Mouse (Mus musculus) thymus, postnatal 14 days (tissue): Measurements from ENCODE around the gene Jazf1.

Experiments
- DNase-seq: peaks from one replicate; pipeline ENCODE4 v3.0.0; 2021

Gene Jazf1

DNA sequence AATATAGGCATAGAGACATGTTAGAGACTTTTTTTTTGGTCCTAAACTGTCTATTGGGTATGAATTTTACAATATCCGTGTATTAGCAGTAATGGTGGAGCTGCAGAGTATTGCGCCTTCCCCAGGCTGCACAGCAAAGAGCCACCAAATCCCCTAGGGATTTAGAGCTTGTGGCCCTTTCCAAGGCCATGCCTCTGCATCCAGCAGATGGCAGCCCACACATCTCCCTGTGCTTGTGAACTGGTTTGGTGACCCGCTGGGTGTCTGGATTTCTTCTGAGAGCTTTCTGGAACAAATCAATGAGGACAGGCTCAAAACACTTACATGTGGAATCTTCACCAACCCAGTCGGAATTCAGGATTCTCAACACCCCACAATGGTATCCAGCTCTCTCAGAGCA, 225.4 kb downstream of the Jazf1 start:
- DNase-seq: no peak

DNA sequence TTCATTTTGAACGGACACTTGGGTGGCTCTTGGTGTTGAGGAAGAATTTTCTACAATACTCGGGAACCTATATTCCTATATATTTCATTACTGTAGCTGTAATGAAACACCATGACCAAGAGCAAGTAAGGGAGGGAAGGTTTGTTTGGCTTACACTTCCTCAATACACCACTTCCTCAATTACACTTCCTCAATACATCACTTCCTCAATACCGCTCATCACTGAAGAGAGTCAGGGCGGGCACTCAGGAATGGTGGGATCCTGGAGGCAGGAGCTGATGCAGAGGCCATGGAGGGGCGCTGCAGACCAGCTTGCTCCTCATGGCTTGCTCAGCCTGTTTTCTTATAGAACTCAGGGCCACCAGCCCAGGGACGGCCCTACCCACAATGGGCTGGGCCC, 225.8 kb downstream of the Jazf1 start:
- DNase-seq: no peak

DNA sequence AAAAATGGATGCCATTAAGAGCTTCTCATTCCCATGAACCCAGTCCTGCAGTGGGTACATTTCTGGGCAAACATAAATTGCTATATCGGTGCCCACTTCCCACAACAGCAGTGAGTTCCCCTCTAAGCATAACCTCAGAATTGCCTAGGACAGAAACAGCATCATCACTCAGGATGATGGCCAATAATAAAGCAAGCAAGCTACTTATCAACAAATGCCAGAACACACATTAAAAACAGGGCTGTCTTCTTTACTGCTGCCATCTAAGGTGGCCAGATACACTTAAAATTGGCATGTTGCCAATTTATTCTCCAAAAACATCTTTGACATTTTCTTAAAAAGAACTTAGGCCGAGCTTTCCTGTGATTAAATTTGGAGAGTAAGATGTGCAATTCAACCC, 226.8 kb downstream of the Jazf1 start:
- no peak for DNase-seq

DNA sequence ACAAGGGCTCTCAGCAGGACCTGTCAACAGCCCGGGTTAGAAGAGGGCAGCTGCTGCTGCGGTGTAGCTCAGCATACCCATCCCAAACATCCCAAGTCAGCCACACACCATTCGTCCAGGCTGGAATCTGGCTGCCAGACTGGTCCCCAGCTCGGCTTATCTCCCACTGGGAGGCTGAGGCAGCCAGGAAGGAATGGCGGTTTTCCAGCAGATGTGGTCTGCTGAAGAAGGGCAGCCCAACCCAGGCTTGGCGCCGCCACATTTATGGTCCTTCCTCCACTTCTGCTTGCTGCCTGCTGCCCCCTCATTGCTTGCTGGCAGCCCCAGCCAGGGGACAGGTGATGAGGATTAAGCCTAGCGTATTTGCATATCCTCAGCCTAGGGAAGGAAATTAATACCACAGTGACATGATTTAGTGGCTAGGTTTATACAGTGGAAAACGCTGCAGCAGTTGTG, 227.8 kb downstream of the Jazf1 start:
- peak; percentile 33 for DNase-seq

DNA sequence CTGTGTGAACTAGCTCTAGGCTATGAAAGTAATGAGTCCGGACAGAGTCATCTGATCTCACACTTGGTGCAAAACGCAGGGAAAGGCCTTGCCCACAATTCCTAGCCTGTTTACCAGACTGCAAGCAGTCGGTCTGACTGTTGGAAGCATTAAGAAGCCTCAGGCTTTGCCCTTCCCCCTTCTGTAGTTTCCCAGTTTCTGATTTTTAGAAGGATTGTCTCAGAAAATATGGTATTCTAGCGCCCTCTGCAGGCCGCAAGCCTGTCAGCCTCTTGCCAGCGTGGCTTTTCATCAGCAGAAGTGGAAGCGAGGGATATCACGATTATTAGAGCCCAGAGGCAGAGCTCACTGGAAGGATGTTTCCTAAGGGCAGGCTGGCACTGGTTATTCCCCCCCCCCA, 229.7 kb downstream of the Jazf1 start:
- peak; percentile 84 for DNase-seq

DNA sequence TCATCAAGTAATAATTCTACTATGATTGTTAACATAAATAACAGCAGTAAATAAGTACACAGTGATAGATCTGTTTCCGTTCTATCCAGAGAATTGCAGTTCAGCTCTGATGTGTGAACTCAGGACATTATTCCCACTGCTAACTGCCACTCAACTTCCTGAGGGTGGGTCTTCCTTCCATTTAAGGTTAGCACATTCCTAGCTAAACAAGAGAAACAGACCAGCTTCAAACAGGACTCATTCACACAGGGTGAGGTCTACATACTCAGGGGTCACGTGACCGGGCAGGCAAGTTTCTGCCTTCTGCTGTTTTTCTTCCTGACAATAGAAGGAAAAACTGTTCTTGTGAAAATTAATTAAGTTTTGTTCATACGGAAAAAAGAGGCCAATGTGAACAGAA, 230.6 kb downstream of the Jazf1 start:
- no peak for DNase-seq

DNA sequence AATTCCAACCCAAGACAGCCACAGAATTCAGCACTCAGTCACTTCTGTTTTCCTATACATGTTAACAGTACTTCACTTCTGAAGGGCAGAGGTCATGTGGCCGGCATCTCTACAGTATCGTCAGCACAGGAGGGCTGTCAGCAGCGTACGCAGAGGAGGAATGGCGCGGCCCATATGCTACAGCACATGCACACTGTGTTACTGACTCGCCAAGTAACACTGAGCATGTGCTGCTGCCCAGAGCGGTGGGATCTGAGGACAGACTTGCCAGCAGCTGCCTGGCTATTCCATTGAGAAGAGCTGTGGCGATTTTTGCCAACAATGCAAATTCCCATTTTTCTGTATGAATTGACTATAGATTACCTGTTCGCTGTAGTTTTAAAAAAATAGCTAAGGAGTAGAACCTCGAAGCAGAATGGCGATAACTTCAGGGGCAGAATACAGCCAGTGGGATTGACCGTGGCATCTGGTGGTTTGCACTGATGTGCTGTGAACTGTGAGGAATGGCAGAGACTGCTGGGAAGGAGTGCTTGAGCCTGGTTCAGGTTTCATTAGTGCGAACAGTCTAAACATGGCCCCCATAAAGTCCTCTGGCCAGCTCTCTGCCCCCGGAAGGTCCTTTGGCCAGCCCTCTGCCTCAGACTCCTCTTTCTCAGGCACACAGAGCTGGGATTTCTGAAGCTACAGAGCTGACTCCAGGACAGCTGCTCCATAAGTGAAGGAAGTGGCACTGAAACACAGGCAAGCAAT, 232.1 kb downstream of the Jazf1 start:
- no peak for DNase-seq

DNA sequence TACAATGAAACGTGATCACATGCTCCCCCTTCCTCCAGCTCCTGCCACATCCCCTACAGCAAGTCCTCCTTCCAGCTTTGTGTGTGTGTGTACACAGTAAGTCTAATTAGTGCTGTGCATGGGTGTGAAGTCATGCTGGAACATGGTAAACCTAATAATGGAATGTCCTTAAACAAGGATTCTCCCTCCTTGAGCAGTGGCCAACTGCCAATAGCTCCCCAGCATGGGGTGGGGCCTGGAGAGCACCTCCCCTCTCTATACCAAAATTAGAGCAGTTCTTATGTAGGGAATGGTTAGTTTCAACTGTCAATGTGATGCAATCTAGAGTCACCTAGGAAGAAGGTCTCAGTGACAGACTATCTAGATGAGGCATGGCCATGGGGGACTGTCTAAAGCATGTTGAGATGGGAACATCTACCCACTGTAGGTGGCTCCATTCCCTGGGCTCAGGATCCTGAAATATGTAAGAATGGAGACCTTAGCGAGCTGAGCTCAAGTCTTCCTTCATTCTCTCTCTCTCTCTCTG, 240.6 kb downstream of the Jazf1 start:
- DNase-seq: no peak

DNA sequence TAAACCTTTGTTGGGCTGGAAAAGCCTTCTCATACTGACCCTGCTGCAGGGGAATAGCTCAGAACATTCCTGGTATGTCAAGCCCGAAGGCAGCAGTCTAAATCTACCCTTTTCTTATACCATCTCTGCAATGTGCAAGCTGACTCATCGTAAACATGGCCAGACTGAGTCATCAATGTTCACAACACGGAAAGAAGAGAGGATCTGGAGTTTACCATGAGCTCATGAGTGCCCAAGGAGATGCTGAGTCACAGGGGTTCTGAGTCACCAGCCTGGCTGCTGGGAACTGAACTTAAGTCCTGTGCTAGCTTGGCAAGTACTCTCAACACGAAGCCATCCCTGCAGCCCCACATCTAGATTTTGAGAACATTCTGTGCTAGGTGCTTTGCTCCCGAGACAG, 242.9 kb downstream of the Jazf1 start:
- no peak for DNase-seq

DNA sequence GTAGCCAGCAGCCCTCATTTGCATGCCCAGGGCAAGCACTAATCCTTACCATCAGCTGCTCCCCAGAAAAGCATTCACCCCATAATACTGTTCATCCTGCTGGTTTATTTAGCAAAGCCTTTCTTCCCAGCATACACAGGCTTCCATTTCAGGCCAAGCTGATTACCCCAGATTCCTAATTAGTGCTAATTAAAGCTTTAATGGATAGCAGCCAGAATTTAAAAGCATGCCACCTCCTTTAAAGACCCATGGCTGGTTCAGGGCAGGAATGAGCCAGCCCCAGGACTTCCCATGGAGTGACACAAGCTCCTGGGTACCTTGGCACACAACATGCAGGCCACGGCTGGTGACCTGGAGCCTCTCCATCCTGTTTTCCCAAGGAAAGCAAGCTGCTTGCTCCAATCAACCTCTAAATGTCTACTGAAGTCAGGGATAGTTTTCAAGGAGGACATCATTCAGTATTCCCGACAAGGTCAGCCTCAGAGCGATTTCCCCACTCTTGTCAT, 243.4 kb downstream of the Jazf1 start:
- DNase-seq: no peak

DNA sequence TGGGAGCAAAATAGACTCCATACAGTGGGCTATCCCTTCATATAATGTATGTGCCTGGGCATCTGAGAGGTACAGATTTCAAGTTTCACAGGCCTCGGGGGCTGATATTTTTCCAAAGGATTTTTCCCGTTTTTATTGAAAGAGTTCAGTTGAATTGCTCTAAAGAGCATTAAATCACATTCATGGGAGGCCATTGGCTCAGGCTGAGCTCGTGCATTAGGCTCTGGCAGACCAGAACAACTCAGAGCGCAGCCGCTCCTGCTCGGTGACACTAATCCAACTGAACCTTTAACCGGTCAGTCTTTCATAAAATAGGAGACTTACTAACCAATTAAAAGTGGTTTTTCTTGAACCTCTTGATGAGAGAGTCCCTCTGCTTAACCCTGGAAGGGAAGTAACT, 245.4 kb downstream of the Jazf1 start:
- DNase-seq: no peak

DNA sequence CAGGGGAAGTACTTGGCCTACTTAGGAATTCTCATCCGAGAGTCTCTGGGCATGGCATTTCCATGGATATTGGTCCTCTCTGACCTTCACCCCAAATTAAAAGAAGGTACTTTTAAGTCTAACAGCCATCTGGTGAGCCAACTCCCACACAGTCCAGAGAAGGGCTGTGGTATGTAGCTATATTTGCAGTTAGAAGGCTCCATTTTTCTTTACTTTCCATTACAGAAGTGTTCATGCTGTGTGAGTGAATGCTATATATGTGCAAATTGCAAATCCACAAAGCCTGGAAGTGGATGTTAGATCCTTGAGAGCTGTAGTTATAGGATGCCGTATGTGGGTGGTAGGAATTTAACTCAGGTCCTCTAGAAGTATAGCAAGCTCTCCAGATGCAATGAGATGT, 245.8 kb downstream of the Jazf1 start:
- DNase-seq: no peak

DNA sequence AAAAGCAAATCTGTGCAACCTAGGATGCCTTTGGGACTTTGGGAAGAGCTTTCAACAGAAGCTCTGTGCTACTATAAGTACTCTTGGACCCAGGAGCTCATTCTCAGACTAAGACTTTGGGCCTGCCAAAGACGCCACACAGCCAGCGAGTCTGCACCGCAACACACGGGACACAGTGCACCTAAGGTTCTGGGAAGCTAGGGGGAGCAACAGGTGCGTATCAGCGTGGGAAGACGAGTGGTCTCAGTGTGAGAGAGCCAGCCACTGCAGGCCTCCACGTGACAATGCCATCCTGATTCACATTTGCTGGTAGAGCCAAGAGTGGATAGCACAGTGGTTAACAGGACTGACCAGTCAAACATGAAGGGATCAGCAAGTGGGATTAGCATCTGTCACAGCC, 249.1 kb downstream of the Jazf1 start:
- peak; percentile 53 for DNase-seq

DNA sequence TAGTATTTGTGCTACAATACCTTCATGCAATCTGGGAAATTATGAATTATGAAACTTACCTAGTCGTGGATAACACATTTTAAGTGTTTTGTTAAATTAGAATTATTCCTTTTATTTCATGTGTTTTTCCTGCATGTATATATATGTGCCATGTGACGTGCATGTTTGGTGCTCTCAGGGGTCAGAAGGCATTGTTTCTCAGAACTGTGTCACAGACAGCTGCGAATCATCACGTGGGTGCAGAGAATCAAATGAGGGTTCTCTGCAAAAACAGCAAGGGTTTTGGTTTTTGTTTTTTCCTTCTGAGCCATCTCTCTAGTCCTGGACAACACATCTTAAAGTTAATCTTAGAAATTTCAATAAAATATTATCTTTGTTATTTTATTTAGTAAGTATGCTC, 250.4 kb downstream of the Jazf1 start:
- no peak for DNase-seq

DNA sequence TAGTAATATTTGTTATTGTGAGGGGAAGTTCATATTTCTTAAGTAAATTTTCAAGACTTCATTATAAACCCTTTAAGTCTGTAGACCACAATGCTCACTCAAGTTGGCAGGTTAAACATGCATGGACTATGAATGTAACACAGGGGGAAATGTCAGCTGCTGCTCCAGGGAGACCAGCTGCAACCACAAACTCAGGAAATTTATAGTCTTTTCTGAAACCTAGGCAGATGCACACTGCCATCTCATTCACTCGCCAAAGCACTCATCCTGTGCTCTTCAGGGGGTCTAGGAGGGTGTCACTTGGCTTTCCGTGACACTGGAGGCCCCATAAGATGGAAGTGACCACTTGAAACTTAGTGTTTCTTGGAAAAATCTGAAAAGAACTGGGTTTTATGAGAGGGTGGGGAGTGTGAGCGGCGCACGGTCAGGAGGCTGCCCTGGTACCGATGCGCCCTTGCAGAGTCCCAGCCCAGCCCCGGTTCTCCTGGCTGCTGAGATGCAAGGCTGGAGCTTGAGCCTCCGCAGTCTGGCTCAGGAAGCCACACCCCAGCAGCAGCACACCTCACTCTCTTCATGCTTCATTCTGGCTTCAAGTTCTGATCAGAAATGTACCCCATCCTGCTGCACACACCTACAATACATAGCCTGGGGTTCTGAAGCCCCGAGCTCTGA, 251.1 kb downstream of the Jazf1 start:
- peak; percentile 65 for DNase-seq

DNA sequence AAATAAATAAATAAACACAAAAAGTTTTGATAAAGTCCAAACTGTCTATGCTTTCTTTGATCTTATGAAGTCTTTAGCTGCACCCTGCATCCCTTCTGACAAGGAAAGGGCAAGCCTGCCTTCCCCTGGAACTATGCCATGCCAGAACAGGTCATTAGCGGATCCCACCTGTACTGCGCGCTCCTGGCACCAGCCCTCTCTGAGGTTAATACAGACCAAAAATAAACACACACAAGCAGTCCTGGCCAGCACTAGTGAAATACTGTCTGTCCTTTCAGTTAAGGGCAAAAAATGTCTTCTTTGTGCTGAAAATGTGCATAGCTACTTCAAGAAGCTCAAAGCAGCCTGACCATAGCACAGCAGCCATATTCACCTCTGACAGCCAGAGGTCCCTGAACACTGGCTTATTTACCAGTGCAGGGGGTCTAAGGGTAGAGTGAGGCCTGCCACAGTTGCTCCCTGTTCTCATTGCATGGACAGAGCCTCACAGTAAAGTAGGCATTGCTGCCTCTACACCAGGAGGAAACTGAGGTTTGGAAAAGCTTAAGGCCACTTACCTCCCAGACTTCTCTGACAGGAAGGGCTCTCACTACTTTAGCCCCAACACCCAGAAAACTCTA, 263.1 kb downstream of the Jazf1 start:
- no peak for DNase-seq

DNA sequence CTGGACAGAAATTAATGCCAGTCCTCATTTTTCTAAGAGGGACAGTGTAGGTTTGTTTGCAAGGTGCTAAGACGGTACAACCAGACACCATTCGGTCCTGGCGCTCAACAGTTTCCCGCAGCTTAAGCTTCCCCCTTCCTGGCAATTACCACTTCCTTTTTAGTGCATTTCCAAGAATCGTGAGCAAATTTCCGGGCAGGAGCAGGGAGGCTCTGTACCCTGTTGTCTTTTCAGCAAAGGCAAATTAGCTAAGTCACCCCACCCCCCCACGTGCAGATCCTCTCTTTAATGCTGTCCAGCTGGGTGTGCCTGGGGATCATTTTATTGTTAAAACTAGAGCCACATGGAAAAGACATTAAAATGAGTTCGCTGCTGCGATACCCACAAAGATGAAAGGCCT, 266.2 kb downstream of the Jazf1 start:
- no peak for DNase-seq

DNA sequence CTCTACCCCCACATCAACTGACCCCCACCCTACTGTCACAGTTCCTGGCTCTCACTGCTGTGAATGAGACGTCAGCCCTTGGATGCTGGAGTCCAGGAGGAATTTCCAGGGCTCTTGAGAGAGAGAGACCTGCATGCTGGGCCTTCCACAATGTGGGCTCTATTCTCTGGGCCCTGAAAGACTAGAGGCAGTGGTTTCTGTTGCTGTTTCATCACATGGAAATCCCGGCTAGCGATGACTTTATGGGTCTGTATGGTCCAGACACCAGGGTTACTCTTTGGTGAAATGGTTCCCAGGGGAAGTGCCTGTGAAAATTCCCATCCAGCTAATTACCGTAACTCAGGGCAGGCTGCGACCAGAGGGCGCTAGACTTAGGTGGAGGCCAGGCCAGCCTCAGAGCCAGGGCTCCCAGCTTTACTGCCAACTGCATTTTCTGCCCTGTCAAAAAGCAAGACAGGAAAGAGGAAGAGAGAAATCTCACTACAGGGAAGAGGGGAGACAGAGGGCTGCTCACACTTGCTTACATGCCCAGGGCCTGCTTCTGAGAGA, 271.1 kb downstream of the Jazf1 start:
- DNase-seq: no peak

DNA sequence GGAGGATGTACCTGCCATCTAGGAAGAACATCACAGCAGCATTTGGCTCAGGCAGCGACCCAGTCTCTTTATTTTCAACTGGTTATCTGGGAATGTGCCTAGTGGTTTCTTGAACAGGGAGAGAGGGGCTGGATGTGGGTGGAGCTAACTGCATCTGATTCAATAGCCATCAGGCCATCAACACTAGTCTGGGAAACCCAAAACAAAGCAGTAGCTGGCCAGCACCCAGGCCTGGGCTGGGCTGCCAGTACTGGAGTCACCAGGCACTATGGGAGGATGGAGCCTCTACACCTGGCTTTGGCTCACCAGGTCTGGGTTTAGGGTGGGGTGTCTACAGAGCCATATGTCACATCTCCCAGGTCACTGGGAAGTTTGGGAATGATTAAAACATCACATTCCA, 271.7 kb downstream of the Jazf1 start:
- DNase-seq: no peak

DNA sequence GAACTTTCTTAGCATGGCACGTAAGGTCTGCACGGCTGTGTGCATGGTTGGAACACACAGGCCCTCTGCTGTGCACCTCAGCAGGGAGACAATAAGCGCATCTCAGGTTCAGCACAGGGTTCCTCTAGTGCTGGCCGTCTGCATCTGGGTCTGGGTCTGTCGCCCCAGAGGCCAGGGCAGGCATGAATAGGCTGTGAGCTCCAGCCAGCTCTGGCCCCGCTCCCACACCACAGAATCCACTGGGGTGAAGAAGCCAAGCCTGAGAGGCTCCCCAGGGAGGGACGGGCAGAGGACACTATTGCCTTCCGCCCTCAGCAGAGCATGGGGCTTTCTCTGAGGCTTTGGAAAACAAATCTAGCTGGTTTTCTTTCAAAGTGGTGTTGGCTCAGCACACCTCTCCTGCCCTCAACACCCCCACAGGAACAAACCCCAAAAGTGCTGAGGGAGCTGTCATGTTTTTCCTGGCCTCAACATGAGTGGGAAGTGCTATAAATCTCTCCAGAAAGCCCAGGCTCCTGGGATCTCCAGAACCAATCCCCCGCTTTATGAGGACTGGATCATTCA, 272.3 kb downstream of the Jazf1 start:
- no peak for DNase-seq

DNA sequence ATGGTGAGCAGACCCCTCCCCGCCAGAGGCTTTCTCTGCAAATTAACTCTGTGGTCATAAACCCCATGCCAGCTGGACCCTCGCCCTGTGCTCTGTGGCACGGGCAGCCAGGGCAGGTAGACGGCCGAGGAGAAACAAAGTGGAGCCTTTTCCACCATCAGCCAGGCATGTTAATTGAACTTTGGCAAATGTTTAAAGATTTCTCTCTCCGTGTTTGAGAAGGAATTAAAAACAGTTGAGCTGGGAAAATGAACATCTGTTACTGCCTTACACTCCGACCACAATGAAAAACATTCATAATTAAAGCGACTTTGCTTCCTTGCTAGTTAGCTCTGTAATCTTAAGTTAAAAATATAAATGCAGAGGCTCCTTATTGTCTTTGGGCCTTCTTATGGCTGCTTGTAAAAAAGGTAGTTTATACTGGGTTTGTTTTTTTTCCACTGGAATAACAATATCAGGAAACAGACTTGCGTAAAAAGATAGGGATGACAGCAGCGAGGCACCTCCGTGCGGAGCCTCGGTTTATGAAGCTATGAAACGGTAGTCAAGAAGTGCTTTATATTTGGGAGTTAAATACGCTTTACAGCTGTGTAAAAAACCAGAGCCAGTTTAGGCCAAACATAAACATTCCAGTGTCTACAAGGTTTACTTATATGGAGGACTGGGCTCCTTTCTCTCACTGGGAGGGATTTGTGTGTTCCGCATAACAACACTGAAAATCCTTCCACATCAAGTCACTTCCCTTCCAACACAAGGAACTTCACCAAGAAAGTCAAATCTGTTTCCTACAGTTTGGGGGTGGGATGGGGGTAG, 273.2 kb downstream of the Jazf1 start:
- DNase-seq: no peak

DNA sequence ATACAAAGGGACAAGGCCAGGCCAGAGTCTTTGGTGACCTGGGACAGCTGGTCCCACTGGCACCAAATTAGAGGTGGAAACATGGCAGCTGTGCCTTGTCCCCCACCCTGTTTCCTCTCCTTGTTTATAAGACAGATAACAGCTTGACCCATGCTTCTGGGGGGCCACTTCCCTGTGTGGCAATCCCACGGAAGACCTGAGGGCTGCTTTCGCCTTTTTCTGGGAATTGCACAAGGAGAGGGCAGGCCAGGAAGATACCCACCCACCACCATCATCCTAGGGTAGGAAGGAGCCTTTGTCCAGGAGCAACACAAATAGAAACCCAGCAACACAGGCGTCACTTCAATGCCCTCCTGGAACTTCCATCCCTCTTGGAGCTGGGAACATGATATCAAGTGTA, 276.0 kb downstream of the Jazf1 start:
- DNase-seq: no peak
